Mouse (Mus musculus) bone marrow macrophage, adult 2 months (primary cell): ENCODE measurements around the gene Nprl3.

Source experiments
- CTCF ChIP-seq: IDR thresholded peaks from 2 replicates; pipeline ENCODE4 v1.5.1; 2012; ENCODE audit warnings: low read depth, mild to moderate bottlenecking, low read length, moderate library complexity
- POLR2A ChIP-seq: IDR thresholded peaks from 2 replicates; pipeline ENCODE4 v1.6.1; 2012; ENCODE audit warnings: mild to moderate bottlenecking, low read depth, low read length, borderline replicate concordance

- TF ChIP-seq CTCF, result no peak
- TF ChIP-seq POLR2A, result no peak
These were observed 8.8 kb upstream of the Nprl3 start, which contains the start of gene Hba-x for GRCm38 (mm10) chr11:32276347-32276746.
